Mouse (Mus musculus) heart, embryonic 14.5 days (tissue): ENCODE data around the gene Irgm2. TPM values are rescaled to one million over a fixed set of nuclear protein-coding genes. Genes with fewer than 3 reads are reported as not detected.
A peak's percentile ranks its signal among the peaks of the same experiment; 100 is the strongest.
"Not testable (repeated sequence)": the region's sequence is repeated elsewhere in the genome, so short reads cannot be mapped to it uniquely, and the experiment has no call there.

Experiments used
- ATAC-seq: fragments of 200-750 bp; cut with Nextera tagmentation; 2 replicates; pipeline ENCODE4 v1.8.0; 2017; ENCODE audit warnings: low read depth, moderate TSS enrichment; ENCODE audit not compliant: insufficient number of reproducible peaks, insufficient read depth, low FRiP score
- H3K27ac ChIP-seq, 2 experiments: fragments of 200-500 bp in 1 of 2; fragments of 300-500 bp in 1 of 2; sonication (generic) in 1 of 2; replicated peaks in 1 of 2; 2 replicates each; pipeline ENCODE4 v1.5.1; 2012 to 2014; ENCODE audit warnings: low read depth in 2 of 2, low read length in 2 of 2, control low read depth in 1 of 2, mild to moderate bottlenecking in 1 of 2, mixed read lengths in 1 of 2; ENCODE audit not compliant: control insufficient read depth in 1 of 2, insufficient read depth in 1 of 2
- H3K27me3 ChIP-seq: fragments of 300-500 bp; sonication (generic); 2 replicates; pipeline ENCODE4 v1.6.1; 2014; ENCODE audit warnings: mild to moderate bottlenecking, low read length, control low read depth; ENCODE audit not compliant: control insufficient read depth, insufficient read depth
- H3K36me3 ChIP-seq: fragments of 300-500 bp; sonication (generic); 2 replicates; pipeline ENCODE4 v1.6.1; 2014; ENCODE audit warnings: mild to moderate bottlenecking, control low read depth, low read length, mixed read lengths; ENCODE audit not compliant: control insufficient read depth, insufficient read depth
- H3K4me1 ChIP-seq, 2 experiments: fragments of 200-500 bp in 1 of 2; fragments of 300-500 bp in 1 of 2; sonication (generic) in 1 of 2; 2 replicates each; pipeline ENCODE4 v1.6.1; 2012 to 2014; ENCODE audit warnings: low read length in 2 of 2, control low read depth in 1 of 2, mixed read lengths in 1 of 2; ENCODE audit not compliant: control insufficient read depth in 2 of 2, insufficient read depth in 2 of 2
- H3K4me2 ChIP-seq: fragments of 300-500 bp; sonication (generic); 2 replicates; pipeline ENCODE4 v1.6.1; 2014; ENCODE audit warnings: mild to moderate bottlenecking, low read length
- H3K4me3 ChIP-seq, 2 experiments: fragments of 200-500 bp in 1 of 2; fragments of 300-500 bp in 1 of 2; sonication (generic) in 1 of 2; 2 replicates each; pipeline ENCODE4 v1.5.1; 2012 to 2014; ENCODE audit warnings: low read length in 2 of 2, mild to moderate bottlenecking in 2 of 2, control low read depth in 1 of 2, low read depth in 1 of 2, moderate library complexity in 1 of 2; ENCODE audit not compliant: control insufficient read depth in 1 of 2, insufficient read depth in 1 of 2
- H3K9ac ChIP-seq: fragments of 300-500 bp; sonication (generic); 2 replicates; pipeline ENCODE4 v1.6.1; 2014; ENCODE audit warnings: mild to moderate bottlenecking, low read length
- H3K9me3 ChIP-seq: fragments of 300-500 bp; sonication (generic); 2 replicates; pipeline ENCODE4 v1.6.1; 2016; ENCODE audit warnings: low read length, control low read depth; ENCODE audit not compliant: control insufficient read depth
- WGBS: fragments of 180-500 bp; shearing (Covaris S2); extraction: QIAGEN DNeasy Blood & Tissue Kit; methylation state at CpG from one replicate; pipeline ENCODE4 v1.1.7; 2014; 5-methylcytosine and 5-hydroxymethylcytosine counted together
- polyA plus RNA-seq: library from polyadenylated mRNA; unstranded; fragments of >200 nt; fragmentation: Nextera tagmentation; extraction: Ambion mirVana; gene quantifications from 2 replicates; pipeline ENCODE4 v1.2.1, GENCODE M21; 2014

The Irgm2 gene
- polyA plus RNA-seq, result 4.3 and 5.6 TPM in 2 replicates

DNA sequence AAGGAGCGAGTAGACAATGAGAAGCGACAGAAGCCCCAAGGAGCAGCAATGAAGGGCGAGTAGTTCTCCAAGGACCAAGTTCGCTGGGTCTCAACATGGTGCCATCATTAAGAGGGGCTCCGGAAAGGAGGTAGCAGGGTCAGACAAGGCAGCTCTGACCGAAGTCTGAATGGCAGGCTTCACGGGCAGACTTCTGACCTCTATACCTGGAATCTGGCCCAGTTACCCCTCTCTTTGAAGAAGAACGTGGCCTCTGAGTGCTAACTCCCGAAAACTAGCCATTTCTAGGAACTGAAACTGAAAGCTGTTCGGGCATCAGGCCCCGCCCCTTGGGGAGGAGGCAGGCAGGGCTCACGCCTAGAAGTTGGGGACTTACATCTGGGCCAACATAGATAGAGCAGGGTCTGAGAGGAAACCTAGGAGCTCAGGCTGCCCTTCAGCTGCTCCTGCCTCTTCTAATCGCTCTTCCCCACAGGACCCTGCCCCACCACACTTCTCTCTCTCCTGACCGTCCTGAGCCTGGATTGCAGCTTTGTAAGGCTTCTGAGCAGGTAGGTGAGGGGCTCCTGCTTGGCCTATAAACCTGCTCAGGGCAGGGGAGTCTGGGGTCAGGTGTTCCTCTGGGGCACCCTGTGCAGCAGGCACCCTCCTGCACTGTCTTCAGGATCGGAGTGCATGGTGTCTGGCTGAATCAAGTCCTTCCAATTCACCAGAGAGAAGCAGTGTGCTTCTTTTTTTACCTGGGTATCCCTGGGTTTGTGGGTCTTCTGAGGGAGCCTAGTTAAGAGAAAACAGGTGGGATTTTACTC lies at the start of gene Irgm2, which contains the start of gene Igtp:
Gene Irgm2 (plus strand): TSS at position 390 of the 809 bp plus-strand sequence.
Gene Igtp (plus strand): TSS at position 328 of the 809 bp plus-strand sequence.
- H3K36me3 ChIP-seq, H3K27me3 ChIP-seq, H3K9me3 ChIP-seq: not testable (repeated sequence)
- WGBS, result 6% methylated on average over 14 of the region's 15 CpGs
- Histone ChIP-seq H3K4me2 (peak within 1 kb of the TSS; percentile 76), H3K4me1 (peaks cover 5 to 18% of the 10 kb centered on the region in 2 experiments), H3K27ac (peak within 1 kb of the TSS; percentile 17 to 55), H3K4me3 (peak within 1 kb of the TSS; percentile 67 to 70), H3K9ac (peak within 1 kb of the TSS; percentile 84)
- ATAC-seq, result peak; percentile 70

- H3K27ac ChIP-seq, result peak overlapping the region in 1 of 2 experiments; percentile 17; a peak in 1 of 4 replicates
Observed at GRCm38 (mm10) chr11:58155458-58155857, 44.0 kb upstream of the Irgm2 start.

DNA sequence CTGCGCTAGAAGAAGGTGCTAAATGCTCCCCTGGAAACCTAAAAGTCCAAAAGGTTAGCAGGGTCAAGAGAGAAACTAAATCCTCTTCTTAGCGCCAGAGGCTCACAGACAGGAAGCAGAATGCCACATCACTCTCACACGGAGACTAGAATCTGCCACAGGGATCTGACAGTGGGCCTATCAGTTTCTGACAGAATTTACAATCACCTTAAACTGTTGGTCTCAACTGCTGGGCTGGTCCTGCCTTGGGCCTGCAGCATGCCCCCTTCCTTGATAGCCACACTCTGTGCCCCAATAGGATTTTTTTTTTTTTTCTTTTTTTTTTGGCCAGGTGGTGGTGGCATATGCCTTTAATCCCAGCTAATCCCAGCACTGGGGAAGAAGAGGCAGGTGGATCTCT lies 42.5 kb upstream of the Irgm2 start:
- no peak overlapping the region for H3K27ac ChIP-seq
- no peaks in the 10 kb centered on the region for H3K27me3 ChIP-seq
- H3K9me3 ChIP-seq, result no peaks in the 10 kb centered on the region
- no peak overlapping the region for H3K4me2 ChIP-seq
- H3K4me3 ChIP-seq, result no peak overlapping the region
- H3K36me3 ChIP-seq, result peaks cover 85% of the 10 kb centered on the region
- WGBS, result 86% methylated on average over 3 of the region's 3 CpGs
- ATAC-seq, result no peak
- H3K9ac ChIP-seq, result no peak overlapping the region
- H3K4me1 ChIP-seq, result peaks cover 2 to 5% of the 10 kb centered on the region in 2 experiments; a peak in 3 of 4 replicates

More at GRCm38 (mm10) chr11:58155458-58155857, 44.0 kb upstream of the Irgm2 start:
- no peaks in the 10 kb centered on the region for H3K9me3 ChIP-seq
- ATAC-seq, result no peak
- WGBS, result 51% methylated on average over 9 of the region's 9 CpGs
- no peak overlapping the region for H3K4me3 ChIP-seq
- H3K4me1 ChIP-seq, result peaks cover 2 to 5% of the 10 kb centered on the region in 2 experiments; a peak in 3 of 4 replicates
- no peaks in the 10 kb centered on the region for H3K27me3 ChIP-seq
- 0 out of 2 replicates have a peak overlapping the region, but pooled peaks have one; percentile 21 for H3K9ac ChIP-seq
- H3K4me2 ChIP-seq, result no peak overlapping the region
- peaks cover 83% of the 10 kb centered on the region for H3K36me3 ChIP-seq

- WGBS, result 94% methylated on average over 2 of the region's 2 CpGs
Observed at GRCm38 (mm10) chr11:58165072-58165471, 34.3 kb upstream of the Irgm2 start.

GRCm38 (mm10) chr11:58167822-58168166 lies 31.6 kb upstream of the Irgm2 start:
- H3K4me2 ChIP-seq, result peak overlapping the region; percentile 74
- H3K36me3 ChIP-seq, result peaks cover 41% of the 10 kb centered on the region
- no peaks in the 10 kb centered on the region for H3K27me3 ChIP-seq
- H3K9me3 ChIP-seq, result no peaks in the 10 kb centered on the region
- H3K9ac ChIP-seq, result peak overlapping the region; percentile 79
- ATAC-seq, result no peak
- peak overlapping the region; percentile 67 to 99 for H3K4me3 ChIP-seq
- peaks cover 0 to 13% of the 10 kb centered on the region in 2 experiments; a peak in 3 of 4 replicates for H3K4me1 ChIP-seq
- peak overlapping the region; percentile 30 to 55; a peak in 2 of 4 replicates for H3K27ac ChIP-seq
- WGBS, result 1% methylated on average over 8 of the region's 8 CpGs

More at GRCm38 (mm10) chr11:58165072-58165471, 34.3 kb upstream of the Irgm2 start:
- Histone ChIP-seq H3K9ac (no peak overlapping the region), H3K27ac (no peak overlapping the region), H3K27me3 (no peaks in the 10 kb centered on the region), H3K4me2 (no peak overlapping the region), H3K4me3 (no peak overlapping the region), H3K36me3 (peaks cover 63% of the 10 kb centered on the region), H3K4me1 (peaks cover 0 to 4% of the 10 kb centered on the region in 2 experiments; a peak in 2 of 4 replicates), H3K9me3 (no peaks in the 10 kb centered on the region)
- ATAC-seq, result no peak

GRCm38 (mm10) chr11:58168167-58168915 lies 31.1 kb upstream of the Irgm2 start, which contains the start of gene Gemin5:
Gemin5 (minus strand) TSS chr11:58168539.
- peak within 1 kb of the TSS; percentile 74 for H3K4me2 ChIP-seq
- H3K27ac ChIP-seq, result peak within 1 kb of the TSS; percentile 30 to 59
- H3K9ac ChIP-seq, result peak within 1 kb of the TSS; percentile 79
- peaks cover 41% of the 10 kb centered on the region for H3K36me3 ChIP-seq
- H3K4me1 ChIP-seq, result peaks cover 0 to 14% of the 10 kb centered on the region in 2 experiments; a peak in 3 of 4 replicates
- ATAC-seq, result peak; percentile 73
- H3K4me3 ChIP-seq, result peak within 1 kb of the TSS; percentile 67 to 99
- H3K9me3 ChIP-seq, result no peaks in the 10 kb centered on the region
- 2% methylated on average over 68 of the region's 71 CpGs for WGBS
- no peaks in the 10 kb centered on the region for H3K27me3 ChIP-seq

DNA sequence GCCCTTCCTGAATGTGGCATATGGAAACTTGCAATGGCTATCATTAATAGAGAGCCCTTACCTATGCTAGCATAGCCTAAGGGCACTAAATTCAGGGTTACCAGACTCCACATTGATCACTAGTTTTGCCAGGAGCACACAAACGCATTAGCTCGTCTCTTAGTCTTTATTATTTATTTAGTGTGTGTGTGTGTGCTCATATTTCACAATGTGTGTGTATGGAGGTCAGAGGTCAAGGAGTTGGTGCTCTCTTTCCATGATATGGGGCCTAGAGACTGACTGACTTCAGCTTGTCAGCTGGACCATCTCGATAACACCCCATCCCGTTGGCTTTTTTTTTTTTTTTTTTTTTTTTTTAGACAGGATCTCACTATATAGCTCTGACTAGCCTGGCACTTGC lies 29.8 kb upstream of the Irgm2 start:
- no peak overlapping the region for H3K4me2 ChIP-seq
- H3K9me3 ChIP-seq, result no peaks in the 10 kb centered on the region
- H3K9ac ChIP-seq, result no peak overlapping the region
- H3K36me3 ChIP-seq, result peaks cover 41% of the 10 kb centered on the region
- WGBS, result 88% methylated on average over 4 of the region's 4 CpGs
- no peak for ATAC-seq
- no peaks in the 10 kb centered on the region for H3K27me3 ChIP-seq
- H3K4me3 ChIP-seq, result no peak overlapping the region
- H3K27ac ChIP-seq, result no peak overlapping the region
- H3K4me1 ChIP-seq, result peaks cover 0 to 14% of the 10 kb centered on the region in 2 experiments; a peak in 3 of 4 replicates
